Mouse (Mus musculus) layer of hippocampus, adult 8-10 months (tissue): ENCODE results near the gene Arhgap15. TPM values are rescaled to one million over a fixed set of nuclear protein-coding genes. Genes with fewer than 3 reads are reported as not detected.

Experiments used
- DNase-seq, 2 experiments: peaks; one replicate each; pipeline ENCODE4 v3.0.0; 2022; ENCODE audit warnings: low spot score in 2 of 2
- total RNA-seq, 4 experiments: library from RNA; stranded (reverse); gene quantifications; 2 replicates each; pipeline ENCODE4 v1.2.4; 2022

The Arhgap15 gene
- total RNA-seq, 4 experiments from 2014 or later: 6.6 to 10.0 (median 8.7) TPM

GRCm38 (mm10) chr2:43914104-43914503 is 165.5 kb downstream of the Arhgap15 start:
- no peak for DNase-seq

GRCm38 (mm10) chr2:43923863-43924340 is 175.3 kb downstream of the Arhgap15 start:
- no peak for DNase-seq

- DNase-seq: no peak
These were observed 183.1 kb downstream of the Arhgap15 start for GRCm38 (mm10) chr2:43931687-43932086.

GRCm38 (mm10) chr2:43939196-43939595 is 190.6 kb downstream of the Arhgap15 start:
- DNase-seq: no peak

- no peak for DNase-seq
These were observed 197.1 kb downstream of the Arhgap15 start for GRCm38 (mm10) chr2:43945679-43946078.

- DNase-seq: no peak
These were observed 201.3 kb downstream of the Arhgap15 start for GRCm38 (mm10) chr2:43949775-43950492.

GRCm38 (mm10) chr2:43950741-43951140 is 202.1 kb downstream of the Arhgap15 start:
- DNase-seq: no peak

GRCm38 (mm10) chr2:43959189-43959588 is 210.6 kb downstream of the Arhgap15 start:
- DNase-seq: no peak

GRCm38 (mm10) chr2:43962466-43962865 is 213.8 kb downstream of the Arhgap15 start:
- DNase-seq: no peak

GRCm38 (mm10) chr2:43968581-43968980 is 220.0 kb downstream of the Arhgap15 start:
- DNase-seq: no peak

GRCm38 (mm10) chr2:43977732-43978131 is 229.1 kb downstream of the Arhgap15 start:
- DNase-seq: no peak

- DNase-seq: peak; percentile 23 to 43
These were observed 229.8 kb downstream of the Arhgap15 start for GRCm38 (mm10) chr2:43978177-43979013.

GRCm38 (mm10) chr2:43986066-43986465 is 237.4 kb downstream of the Arhgap15 start:
- DNase-seq: no peak

- DNase-seq: no peak
These were observed 239.3 kb downstream of the Arhgap15 start for GRCm38 (mm10) chr2:43987919-43988318.

GRCm38 (mm10) chr2:43989850-43990249 is 241.2 kb downstream of the Arhgap15 start:
- peak; percentile 52 to 56 for DNase-seq

GRCm38 (mm10) chr2:43992510-43992909 is 243.9 kb downstream of the Arhgap15 start:
- no peak for DNase-seq

- DNase-seq: no peak
These were observed 253.8 kb downstream of the Arhgap15 start for GRCm38 (mm10) chr2:44002454-44002853.

- no peak for DNase-seq
These were observed 261.6 kb downstream of the Arhgap15 start for GRCm38 (mm10) chr2:44010249-44010648.

GRCm38 (mm10) chr2:44013388-44013787 is 264.8 kb downstream of the Arhgap15 start:
- DNase-seq: no peak

GRCm38 (mm10) chr2:44016720-44017119 is 268.1 kb downstream of the Arhgap15 start:
- DNase-seq: no peak

GRCm38 (mm10) chr2:44017405-44018026 is 268.9 kb downstream of the Arhgap15 start:
- DNase-seq: no peak

- DNase-seq: no peak
These were observed 269.4 kb downstream of the Arhgap15 start for GRCm38 (mm10) chr2:44018033-44018432.
